Mouse (Mus musculus): ENCODE data around the gene Ube2j2. TPM values are rescaled to one million over a fixed set of nuclear protein-coding genes. Genes with fewer than 3 reads are reported as not detected.
A peak's percentile ranks its signal among the peaks of the same experiment; 100 is the strongest.

Ube2j2 gene
- total and polyA plus RNA-seq, 3 experiments: 122 to 167 (median 124) TPM

DNA sequence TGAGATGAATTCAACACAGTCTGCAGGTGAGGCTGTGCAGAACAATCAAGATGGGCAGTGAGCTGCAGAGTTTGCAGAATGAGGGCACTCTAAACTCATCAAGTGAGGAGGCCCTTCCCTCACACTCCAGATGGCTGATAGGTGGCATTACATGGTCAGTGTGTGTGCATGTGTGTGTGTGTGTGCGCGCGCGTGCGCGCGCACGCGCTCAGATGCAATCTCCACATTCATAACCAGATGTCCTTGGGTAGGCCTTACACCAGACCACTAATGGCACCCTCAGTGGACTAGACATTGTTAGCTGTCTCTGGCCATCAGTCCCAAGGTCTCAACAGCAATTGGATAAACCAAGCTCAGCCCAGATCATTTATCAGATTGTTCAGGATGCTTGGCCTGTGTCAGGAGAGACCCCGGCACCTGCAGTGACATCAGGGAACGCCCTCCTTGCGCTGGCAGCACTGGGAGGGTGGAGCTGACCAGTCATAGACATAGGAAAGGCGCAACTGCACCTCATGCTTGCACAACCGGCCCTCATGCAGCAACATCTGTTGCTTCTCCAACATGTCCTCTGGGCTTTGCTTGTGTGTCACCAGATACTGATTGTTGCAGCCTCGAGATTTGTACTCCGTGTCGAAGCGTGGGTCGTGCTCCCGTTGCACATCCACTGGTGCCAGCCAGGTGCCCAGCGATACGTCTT, 47.7 kb downstream of the Ube2j2 start:
- H3K4me3 ChIP-seq (ENCODE audit: low read depth, low read length): peak overlapping the region; percentile 91
- DNase-seq (ENCODE audit: low spot score) (peak; percentile 56), ATAC-seq (ENCODE audit: extremely low read depth, insufficient number of reproducible peaks, low FRiP score, poor library complexity, severe bottlenecking) (no peak)
- TF ChIP-seq TAL1 (conservative IDR thresholded peaks at IDR 0.05; ENCODE audit: low read depth, low read length): no peak
- TF ChIP-seq CTCF (IDR thresholded peaks at IDR 0.05; ENCODE audit: low read depth, low read length): no peak
- TF ChIP-seq POLR2AphosphoS5 (IDR thresholded peaks at IDR 0.05; ENCODE audit: insufficient replicate concordance, low read depth, low read length): no peak
- TF ChIP-seq GATA1 (IDR thresholded peaks at IDR 0.05; ENCODE audit: borderline replicate concordance, low read length): no peak
- no peak for TF ChIP-seq GATA2 (IDR thresholded peaks at IDR 0.05; ENCODE audit: borderline replicate concordance, low read depth, low read length)
- no peaks in the 10 kb centered on the region for H3K27me3 ChIP-seq (ENCODE audit: insufficient read depth, low read length)
- peaks cover 45% of the 10 kb centered on the region for H3K36me3 ChIP-seq (replicated peaks)
- H3K9me3 ChIP-seq (replicated peaks): no peaks in the 10 kb centered on the region
- H3K4me1 ChIP-seq (ENCODE audit: insufficient read depth, low read depth, low read length): peaks cover 56% of the 10 kb centered on the region

GRCm38 (mm10) chr4:155991908-155992230, 48.2 kb downstream of the Ube2j2 start:
- DNase-seq (ENCODE audit: low spot score) (no peak), ATAC-seq (ENCODE audit: extremely low read depth, insufficient number of reproducible peaks, low FRiP score, poor library complexity, severe bottlenecking) (no peak)
- Histone ChIP-seq H3K9me3 (replicated peaks) (no peaks in the 10 kb centered on the region), H3K4me3 (ENCODE audit: low read depth, low read length) (peak overlapping the region; percentile 91), H3K36me3 (replicated peaks) (peaks cover 50% of the 10 kb centered on the region), H3K4me1 (ENCODE audit: insufficient read depth, low read depth, low read length) (peaks cover 58% of the 10 kb centered on the region), H3K27me3 (ENCODE audit: insufficient read depth, low read length) (no peaks in the 10 kb centered on the region)
- no peak for TF ChIP-seq CTCF (IDR thresholded peaks at IDR 0.05; ENCODE audit: low read depth, low read length)
- TF ChIP-seq GATA2 (IDR thresholded peaks at IDR 0.05; ENCODE audit: borderline replicate concordance, low read depth, low read length): no peak
- TF ChIP-seq TAL1 (conservative IDR thresholded peaks at IDR 0.05; ENCODE audit: low read depth, low read length): no peak
- TF ChIP-seq POLR2AphosphoS5 (IDR thresholded peaks at IDR 0.05; ENCODE audit: insufficient replicate concordance, low read depth, low read length): no peak
- no peak for TF ChIP-seq GATA1 (IDR thresholded peaks at IDR 0.05; ENCODE audit: borderline replicate concordance, low read length)

DNA sequence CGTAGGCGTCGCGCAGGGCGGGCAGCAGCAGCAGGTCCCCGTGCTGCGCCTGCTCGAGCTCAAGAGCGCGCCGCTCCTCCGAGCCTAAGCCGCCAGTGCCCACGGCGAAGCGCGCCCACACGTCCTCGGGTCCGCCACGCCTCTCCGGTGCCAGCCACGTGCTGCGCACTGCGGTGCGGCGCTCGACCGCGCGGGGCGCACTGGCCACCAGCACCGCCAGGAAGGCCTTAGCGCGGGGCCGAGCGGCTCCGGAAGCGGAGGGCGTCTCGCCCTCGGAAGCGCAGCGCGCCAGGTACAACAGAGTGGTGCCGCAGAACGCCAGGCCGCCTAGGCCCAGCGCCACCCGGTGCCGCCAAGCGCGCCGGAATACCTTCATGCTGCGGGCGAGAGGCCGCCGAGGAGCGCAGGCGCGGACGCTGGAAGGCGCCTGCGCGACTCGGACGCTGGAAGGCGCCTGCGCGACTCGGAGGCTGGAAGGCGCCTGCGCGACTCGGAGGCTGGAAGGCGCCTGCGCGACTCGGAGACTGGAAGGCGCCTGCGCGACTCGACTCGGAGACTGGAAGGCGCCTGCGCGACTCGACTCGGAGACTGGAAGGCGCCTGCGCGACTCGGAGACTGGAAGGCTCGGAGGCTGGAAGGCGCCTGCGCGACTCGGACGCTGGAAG, 48.7 kb downstream of the Ube2j2 start, which contains the start of the genes B3galt6 and Sdf4:
TSS of gene B3galt6 (minus strand) at position 409 of the 665 bp plus-strand sequence.
TSS of gene Sdf4 (plus strand) at position 632 of the 665 bp plus-strand sequence.
- peaks cover 55% of the 10 kb centered on the region for H3K36me3 ChIP-seq (replicated peaks)
- peaks cover 58% of the 10 kb centered on the region for H3K4me1 ChIP-seq (ENCODE audit: insufficient read depth, low read depth, low read length)
- no peak for TF ChIP-seq GATA1 (IDR thresholded peaks at IDR 0.05; ENCODE audit: borderline replicate concordance, low read length)
- no peak for TF ChIP-seq POLR2AphosphoS5 (IDR thresholded peaks at IDR 0.05; ENCODE audit: insufficient replicate concordance, low read depth, low read length)
- TF ChIP-seq CTCF (IDR thresholded peaks at IDR 0.05; ENCODE audit: low read depth, low read length): peak; percentile 30; the same call in 1 of the 2 replicates
- no peaks in the 10 kb centered on the region for H3K27me3 ChIP-seq (ENCODE audit: insufficient read depth, low read length)
- peak within 1 kb of the TSS; percentile 92 for H3K4me3 ChIP-seq (ENCODE audit: low read depth, low read length)
- ATAC-seq (ENCODE audit: extremely low read depth, insufficient number of reproducible peaks, low FRiP score, poor library complexity, severe bottlenecking) (peak; percentile 72), DNase-seq (ENCODE audit: low spot score) (peak; percentile 71)
- H3K9me3 ChIP-seq (replicated peaks): no peaks in the 10 kb centered on the region

DNA sequence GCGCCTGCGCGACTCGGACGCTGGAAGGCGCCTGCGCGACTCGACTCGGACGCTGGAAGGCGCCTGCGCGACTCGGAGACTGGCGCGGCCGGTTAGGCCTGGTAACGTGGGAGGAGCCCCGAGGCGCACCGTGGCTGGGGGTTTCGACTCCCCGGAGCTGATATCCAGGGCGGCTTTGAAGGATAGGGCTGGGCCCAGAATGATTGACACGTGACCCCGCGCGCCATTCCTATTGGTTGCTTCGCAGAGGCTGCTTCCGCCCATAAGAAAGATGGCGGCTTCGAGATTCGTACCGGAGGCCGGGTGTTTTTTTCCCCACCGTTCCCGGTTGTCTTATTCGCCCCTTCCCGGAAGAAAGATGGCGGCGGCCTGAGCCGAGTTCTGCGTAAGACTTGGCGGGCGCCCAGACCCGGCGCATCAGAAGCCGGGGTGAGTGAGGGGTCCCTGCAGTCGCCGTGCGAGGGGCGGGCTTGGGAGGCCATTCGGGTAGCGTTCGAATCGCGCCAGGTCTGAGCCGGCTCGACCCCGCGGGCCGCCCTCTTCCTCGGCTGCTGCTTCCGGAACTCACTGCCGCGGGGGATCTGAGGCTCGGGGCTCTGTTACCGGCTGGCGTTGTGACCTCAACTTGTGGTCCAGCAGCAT, 49.4 kb downstream of the Ube2j2 start:
- DNase-seq (ENCODE audit: low spot score) (peak; percentile 77), ATAC-seq (ENCODE audit: extremely low read depth, insufficient number of reproducible peaks, low FRiP score, poor library complexity, severe bottlenecking) (peak; percentile 66)
- peaks cover 61% of the 10 kb centered on the region for H3K36me3 ChIP-seq (replicated peaks)
- peak overlapping the region; percentile 92 for H3K4me3 ChIP-seq (ENCODE audit: low read depth, low read length)
- H3K4me1 ChIP-seq (ENCODE audit: insufficient read depth, low read depth, low read length): peaks cover 56% of the 10 kb centered on the region
- no peaks in the 10 kb centered on the region for H3K27me3 ChIP-seq (ENCODE audit: insufficient read depth, low read length)
- no peaks in the 10 kb centered on the region for H3K9me3 ChIP-seq (replicated peaks)
- TF ChIP-seq TAL1 (conservative IDR thresholded peaks at IDR 0.05; ENCODE audit: low read depth, low read length) (no peak), POLR2AphosphoS5 (IDR thresholded peaks at IDR 0.05; ENCODE audit: insufficient replicate concordance, low read depth, low read length) (no peak), GATA2 (IDR thresholded peaks at IDR 0.05; ENCODE audit: borderline replicate concordance, low read depth, low read length) (no peak), GATA1 (IDR thresholded peaks at IDR 0.05; ENCODE audit: borderline replicate concordance, low read length) (no peak)

- peaks cover 51% of the 10 kb centered on the region for H3K4me1 ChIP-seq (ENCODE audit: insufficient read depth, low read depth, low read length)
- DNase-seq (ENCODE audit: low spot score): no peak
- no peak for TF ChIP-seq CTCF (IDR thresholded peaks at IDR 0.05; ENCODE audit: low read depth, low read length)
- TF ChIP-seq GATA2 (IDR thresholded peaks at IDR 0.05; ENCODE audit: borderline replicate concordance, low read depth, low read length): no peak
- H3K4me3 ChIP-seq (ENCODE audit: low read depth, low read length): peak overlapping the region; percentile 92
- no peak for ATAC-seq (ENCODE audit: extremely low read depth, insufficient number of reproducible peaks, low FRiP score, poor library complexity, severe bottlenecking)
- H3K27me3 ChIP-seq (ENCODE audit: insufficient read depth, low read length): no peaks in the 10 kb centered on the region
- peaks cover 65% of the 10 kb centered on the region for H3K36me3 ChIP-seq (replicated peaks)
- H3K9me3 ChIP-seq (replicated peaks): no peaks in the 10 kb centered on the region
Measured at GRCm38 (mm10) chr4:155993606-155994005, 50.0 kb downstream of the Ube2j2 start.

DNA sequence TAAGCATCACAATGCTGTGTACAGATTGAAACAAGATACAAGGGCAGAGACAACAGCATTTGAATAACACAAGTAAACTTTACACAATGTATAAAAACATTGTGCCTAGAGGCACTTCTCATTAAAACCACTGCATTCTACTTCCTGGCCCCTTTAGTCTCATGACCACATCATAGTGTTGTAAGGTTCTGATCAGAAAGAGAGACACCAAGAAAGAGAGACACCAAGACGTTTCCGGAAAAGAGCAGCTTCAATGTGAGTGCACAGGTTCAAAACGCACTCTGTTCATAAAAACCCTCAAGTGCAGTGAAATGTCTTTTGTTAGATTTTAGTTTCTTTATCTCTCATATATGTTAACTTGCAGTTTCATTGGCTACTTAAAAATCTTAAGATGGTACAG, 60.5 kb downstream of the Ube2j2 start:
- H3K36me3 ChIP-seq (replicated peaks): peaks cover 93% of the 10 kb centered on the region
- ATAC-seq (ENCODE audit: extremely low read depth, insufficient number of reproducible peaks, low FRiP score, poor library complexity, severe bottlenecking) (no peak), DNase-seq (ENCODE audit: low spot score) (no peak)
- H3K4me3 ChIP-seq (ENCODE audit: low read depth, low read length): no peak overlapping the region
- H3K9me3 ChIP-seq (replicated peaks): no peaks in the 10 kb centered on the region
- no peaks in the 10 kb centered on the region for H3K4me1 ChIP-seq (ENCODE audit: insufficient read depth, low read depth, low read length)
- no peaks in the 10 kb centered on the region for H3K27me3 ChIP-seq (ENCODE audit: insufficient read depth, low read length)
- TF ChIP-seq GATA1 (IDR thresholded peaks at IDR 0.05; ENCODE audit: borderline replicate concordance, low read length): no peak
- TF ChIP-seq TAL1 (conservative IDR thresholded peaks at IDR 0.05; ENCODE audit: low read depth, low read length): no peak
- no peak for TF ChIP-seq POLR2AphosphoS5 (IDR thresholded peaks at IDR 0.05; ENCODE audit: insufficient replicate concordance, low read depth, low read length)
- no peak for TF ChIP-seq GATA2 (IDR thresholded peaks at IDR 0.05; ENCODE audit: borderline replicate concordance, low read depth, low read length)
- no peak for TF ChIP-seq CTCF (IDR thresholded peaks at IDR 0.05; ENCODE audit: low read depth, low read length)
